Comparison of ENCODE assay signal across 10 mouse cellular contexts in the genomic region with DNA sequence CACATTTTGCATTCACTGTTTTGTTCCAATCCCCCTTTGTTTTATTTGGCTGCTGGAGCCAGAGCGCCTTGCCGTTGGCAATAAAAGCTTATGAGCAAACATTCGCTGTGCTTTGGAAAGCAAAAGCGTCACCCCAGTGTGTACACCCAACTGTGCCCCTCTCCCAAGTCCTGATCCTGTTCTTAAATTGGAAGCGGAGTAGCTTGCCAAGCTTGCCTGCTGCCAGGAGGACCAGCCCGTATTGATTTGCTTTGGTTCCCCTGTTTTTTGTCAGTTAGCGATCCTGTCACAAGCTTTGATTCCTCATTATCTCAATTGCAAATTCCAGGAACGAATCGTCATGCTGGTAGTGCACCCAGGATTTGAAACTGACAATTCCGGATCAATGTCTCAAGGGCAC.
DNase-seq lines count a peak whose midpoint lies in the region; ATAC-seq and TF ChIP-seq lines count a peak whose summit lies in the region.
"Had no signal": no experiment of that assay in that cellular context is flagged by ENCODE, and none has a peak within 500 bp of the region (broad histone marks: within the 10 kb centered on the region; RNA-seq: fewer than 3 reads in every experiment).

No protein-coding gene starts in this region.

- no peak for TF ChIP-seq CTCF in liver, adult 2 months (IDR thresholded peaks at IDR 0.05; ENCODE audit: low read depth, low read length)

- H3K4me2 ChIP-seq in liver, embryonic 11.5 days = no peak overlapping the region
- H3K4me2 ChIP-seq in heart, embryonic 12.5 days = no peak overlapping the region

- no peak overlapping the region for H3K27ac ChIP-seq in liver, adult 2 months (replicated peaks; ENCODE audit: insufficient read depth, low read depth, low read length)
- no peak overlapping the region for H3K27ac ChIP-seq in liver, embryonic 11.5 days (ENCODE audit: low read depth, low read length)
- H3K27ac ChIP-seq in heart, embryonic 12.5 days (ENCODE audit: poor library complexity, severe bottlenecking) = no peak overlapping the region
- H3K27ac ChIP-seq: liver, embryonic 14.5 days had no signal

- H3K4me1 ChIP-seq in liver, adult 2 months (ENCODE audit: control insufficient read depth, insufficient read depth, low read length) = no peaks in the 10 kb centered on the region
- no peaks in the 10 kb centered on the region for H3K4me1 ChIP-seq in liver, embryonic 11.5 days (replicated peaks; ENCODE audit: control insufficient read depth, insufficient read depth, low read length)
- no peaks in the 10 kb centered on the region for H3K4me1 ChIP-seq in heart, embryonic 12.5 days (replicated peaks)

- WGBS in liver, adult 2 months = 48% methylated on average over 10 of the region's 10 CpGs
- WGBS in liver, embryonic 11.5 days = 82% methylated on average over 10 of the region's 10 CpGs
- WGBS in heart, embryonic 12.5 days = 68% methylated on average over 10 of the region's 10 CpGs

- intact Hi-C loops in left cerebral cortex, postnatal 36 days (cut with DNase I) = no loop called here

- no peaks in the 10 kb centered on the region for H3K79me2 ChIP-seq in liver, adult 2 months (ENCODE audit: control insufficient read depth, insufficient read depth, low read length)

- no peak for TF ChIP-seq POLR2A in liver, adult 2 months (IDR thresholded peaks at IDR 0.05; ENCODE audit: extremely low read depth, insufficient read depth, low read length)

- ATAC-seq in liver, embryonic 11.5 days (replicated peaks; ENCODE audit: low FRiP score) = no peak
- ATAC-seq in heart, embryonic 12.5 days (ENCODE audit: insufficient number of reproducible peaks, low FRiP score) = no peak
- ATAC-seq: Patski had no signal

- no peak overlapping the region for H3K4me3 ChIP-seq in liver, adult 2 months (ENCODE audit: insufficient read depth, low read depth, low read length)
- H3K4me3 ChIP-seq in liver, embryonic 11.5 days (ENCODE audit: low read depth, low read length) = no peak overlapping the region
- H3K4me3 ChIP-seq in heart, embryonic 12.5 days = no peak overlapping the region
- H3K4me3 ChIP-seq: erythroblast, embryonic 14.5 days had no signal

- H3K36me3 ChIP-seq in liver, adult 2 months (ENCODE audit: control insufficient read depth, insufficient read depth, low read length) = no peaks in the 10 kb centered on the region
- H3K36me3 ChIP-seq in liver, embryonic 11.5 days (ENCODE audit: control insufficient read depth, insufficient read depth, low read length) = no peaks in the 10 kb centered on the region
- H3K36me3 ChIP-seq in heart, embryonic 12.5 days = no peaks in the 10 kb centered on the region

- H3K9ac ChIP-seq in liver, adult 2 months (ENCODE audit: low read depth, low read length) = no peak overlapping the region
- H3K9ac ChIP-seq in liver, embryonic 11.5 days (ENCODE audit: low read depth, low read length) = no peak overlapping the region
- H3K9ac ChIP-seq in heart, embryonic 12.5 days = no peak overlapping the region
- H3K9ac ChIP-seq: liver, embryonic 14.5 days had no signal

- DNase-seq in liver, adult 2 months (ENCODE audit: extremely low read depth, low read depth, low spot score) = peak; percentile 57
- DNase-seq in liver, embryonic 11.5 days (ENCODE audit: low spot score) = no peak
- peak; percentile 3 to 6 for DNase-seq in frontal cortex, postnatal 25 days (ENCODE audit: low spot score in 2 of 2)
- DNase-seq in left cerebral cortex, postnatal 36 days (ENCODE audit: low spot score in 2 of 2) = peak; percentile 32 to 35
- peak; percentile 25 for DNase-seq in skeletal muscle tissue, adult 2 months (ENCODE audit: low read depth, low spot score)
- no peak for DNase-seq in kidney, adult 9 months

- no peaks in the 10 kb centered on the region for H3K27me3 ChIP-seq in liver, adult 2 months (ENCODE audit: control insufficient read depth, insufficient read depth, low read length)
- no peaks in the 10 kb centered on the region for H3K27me3 ChIP-seq in liver, embryonic 11.5 days (replicated peaks; ENCODE audit: control insufficient read depth, insufficient read depth, low read length)
- no peaks in the 10 kb centered on the region for H3K27me3 ChIP-seq in heart, embryonic 12.5 days (replicated peaks)
- H3K27me3 ChIP-seq: Patski had no signal

- no peaks in the 10 kb centered on the region for H3K9me3 ChIP-seq in liver, embryonic 11.5 days (ENCODE audit: control insufficient read depth, low read length)
- H3K9me3 ChIP-seq in heart, embryonic 12.5 days (replicated peaks) = no peaks in the 10 kb centered on the region

Comparison
In these comparisons a context has a peak if more than half of its experiments do, and no peak if none do; other contexts are left out.
1. DNase-seq: peak in liver, adult 2 months (single experiment), frontal cortex, postnatal 25 days (2 of 2), left cerebral cortex, postnatal 36 days (2 of 2) and skeletal muscle tissue, adult 2 months (single experiment); none in liver, embryonic 11.5 days (single experiment) and kidney, adult 9 months (single experiment).